Mouse (Mus musculus) hindbrain, embryonic 16.5 days (tissue): ENCODE measurements around the gene Acadm. TPM values are rescaled to one million over a fixed set of nuclear protein-coding genes. Genes with fewer than 3 reads are reported as not detected.

Experiments
- ATAC-seq: fragments of 200-750 bp; cut with Nextera tagmentation; 2 replicates; pipeline ENCODE4 v1.8.0; 2017; ENCODE audit warnings: moderate TSS enrichment, moderate library complexity
- H3K27ac ChIP-seq: fragments of 300-500 bp; sonication (generic); 2 replicates; pipeline ENCODE4 v1.5.1; 2014; ENCODE audit warnings: low read depth, mild to moderate bottlenecking, control low read depth, low read length, moderate library complexity
- H3K27me3 ChIP-seq: fragments of 300-500 bp; sonication (generic); replicated peaks from 2 replicates; pipeline ENCODE4 v1.6.1; 2014; ENCODE audit warnings: low read length; ENCODE audit not compliant: control insufficient read depth, insufficient read depth
- H3K36me3 ChIP-seq: fragments of 300-500 bp; sonication (generic); 2 replicates; pipeline ENCODE4 v1.6.1; 2014; ENCODE audit warnings: mild to moderate bottlenecking, low read length, moderate library complexity, mixed read lengths; ENCODE audit not compliant: control insufficient read depth, insufficient read depth
- H3K4me1 ChIP-seq: fragments of 300-500 bp; sonication (generic); 2 replicates; pipeline ENCODE4 v1.6.1; 2014; ENCODE audit warnings: low read depth, low read length; ENCODE audit not compliant: control insufficient read depth, insufficient read depth
- H3K4me2 ChIP-seq: fragments of 300-500 bp; sonication (generic); 2 replicates; pipeline ENCODE4 v1.6.1; 2014; ENCODE audit warnings: mild to moderate bottlenecking, low read length, control low read depth, moderate library complexity
- H3K4me3 ChIP-seq: fragments of 300-500 bp; sonication (generic); 2 replicates; pipeline ENCODE4 v1.5.1; 2014; ENCODE audit warnings: mild to moderate bottlenecking, low read length, control low read depth, moderate library complexity
- H3K9ac ChIP-seq: fragments of 300-500 bp; sonication (generic); 2 replicates; pipeline ENCODE4 v1.6.1; 2014; ENCODE audit warnings: low read depth, mild to moderate bottlenecking, control low read depth, low read length, moderate library complexity
- H3K9me3 ChIP-seq: fragments of 300-500 bp; sonication (generic); 2 replicates; pipeline ENCODE4 v1.6.1; 2014; ENCODE audit warnings: mild to moderate bottlenecking, low read length, moderate library complexity; ENCODE audit not compliant: control insufficient read depth
- WGBS: fragments of 180-500 bp; shearing (Covaris S2); extraction: QIAGEN DNeasy Blood & Tissue Kit; methylation state at CpG from one replicate; pipeline ENCODE4 v1.1.7; 2014; 5-methylcytosine and 5-hydroxymethylcytosine counted together
- polyA plus RNA-seq: library from polyadenylated mRNA; unstranded; fragments of >200 nt; fragmentation: Nextera tagmentation; extraction: Ambion mirVana; gene quantifications from 2 replicates; pipeline ENCODE4 v1.2.1, GENCODE M21; 2015

Acadm gene
- 69.1 and 70.4 TPM in 2 replicates for polyA plus RNA-seq

DNA sequence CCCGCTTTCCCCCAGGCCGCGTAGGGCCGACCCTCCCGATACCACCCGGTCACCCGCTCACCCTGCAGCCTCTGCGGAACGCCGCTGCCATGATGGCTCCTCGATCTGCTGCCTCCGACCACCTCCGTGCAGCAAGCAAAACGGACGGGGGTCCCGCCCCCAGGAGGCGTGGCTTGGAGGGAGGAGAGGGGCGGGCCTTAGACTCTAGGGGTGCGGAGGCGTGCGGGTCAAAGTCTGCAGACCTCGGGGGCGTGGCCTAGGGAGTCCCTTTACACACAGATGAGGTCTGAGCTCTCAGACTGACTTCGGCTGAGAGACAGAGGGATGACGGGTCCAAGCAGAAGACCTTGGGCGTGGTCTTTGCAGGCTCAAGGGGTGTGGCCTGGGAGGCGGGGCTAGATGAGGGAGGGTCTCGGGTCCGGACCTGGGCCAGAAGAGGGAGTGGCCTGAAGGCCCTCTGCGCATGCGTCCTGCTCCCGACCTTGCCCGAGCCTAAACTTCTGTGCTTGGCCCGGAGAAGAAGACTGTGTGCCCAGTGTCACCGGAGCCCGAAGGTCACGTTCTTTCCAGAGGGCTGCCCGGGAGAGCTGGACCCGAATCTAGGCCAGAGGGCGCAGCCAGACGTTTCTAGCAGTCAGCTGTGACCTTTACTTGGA lies at the start of gene Acadm:
Gene Acadm (minus strand): TSS at position 298 of the 656 bp plus-strand sequence.
- Histone ChIP-seq H3K27me3 (no peaks in the 10 kb centered on the region), H3K4me3 (peak within 1 kb of the TSS; percentile 80), H3K27ac (peak within 1 kb of the TSS; percentile 85), H3K9me3 (no peaks in the 10 kb centered on the region), H3K36me3 (no peaks in the 10 kb centered on the region), H3K9ac (peak within 1 kb of the TSS; percentile 86), H3K4me2 (peak within 1 kb of the TSS; percentile 78), H3K4me1 (peaks cover 7% of the 10 kb centered on the region)
- ATAC-seq, result peak; percentile 97
- under 1% methylated on average over 41 of the region's 41 CpGs for WGBS

DNA sequence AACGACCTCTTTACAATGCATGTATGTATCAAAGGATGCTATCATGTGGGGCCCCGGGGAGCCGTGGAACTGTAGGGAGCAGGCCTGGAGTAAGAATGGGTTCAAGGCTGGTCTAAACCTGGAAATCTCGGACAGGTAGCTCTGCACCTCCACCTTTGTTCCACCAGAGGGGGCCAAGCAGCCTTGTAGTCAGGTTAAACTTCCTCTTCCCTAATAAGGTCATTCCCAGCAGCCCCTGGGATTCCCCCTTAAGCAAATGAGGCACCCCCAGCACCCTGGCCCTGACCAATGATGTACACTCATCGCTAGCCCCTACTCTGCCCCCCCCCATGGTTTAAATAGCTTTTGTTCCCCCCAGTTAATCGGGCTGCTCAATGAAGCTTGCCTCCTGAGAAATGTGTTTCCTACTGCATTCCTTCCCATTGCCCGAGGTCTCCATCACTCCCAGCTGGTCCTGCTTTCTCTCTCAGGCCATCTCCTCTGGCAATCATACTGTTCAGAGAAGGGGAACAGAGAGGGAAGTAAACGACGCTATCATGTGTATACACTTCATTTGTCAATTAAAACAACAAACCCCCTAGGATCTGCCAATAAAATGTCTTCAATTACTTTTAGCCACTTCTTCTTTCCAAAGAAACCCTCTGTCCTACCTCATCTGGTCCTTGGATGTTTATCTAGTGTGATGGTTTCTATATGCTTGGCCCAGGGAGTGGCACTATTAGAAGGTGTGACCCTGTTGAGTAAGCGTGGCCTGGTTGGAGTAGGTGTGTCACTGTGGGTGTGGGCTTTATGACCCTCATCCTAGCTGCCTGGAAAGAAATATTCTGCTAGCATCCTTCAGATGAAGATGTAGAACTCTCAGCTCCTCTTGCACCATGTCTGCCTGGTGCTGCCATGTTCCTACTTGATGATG lies 40.3 kb upstream of the Acadm start:
- 45% methylated on average over 10 of the region's 10 CpGs for WGBS
- Histone ChIP-seq H3K36me3 (no peaks in the 10 kb centered on the region), H3K4me2 (no peak overlapping the region), H3K4me1 (peaks cover 4% of the 10 kb centered on the region; the same call in 1 of the 2 replicates), H3K27ac (no peak overlapping the region), H3K27me3 (no peaks in the 10 kb centered on the region), H3K9ac (no peak overlapping the region), H3K9me3 (no peaks in the 10 kb centered on the region), H3K4me3 (no peak overlapping the region)
- peak; percentile 68; the same call in 1 of the 2 replicates for ATAC-seq

DNA sequence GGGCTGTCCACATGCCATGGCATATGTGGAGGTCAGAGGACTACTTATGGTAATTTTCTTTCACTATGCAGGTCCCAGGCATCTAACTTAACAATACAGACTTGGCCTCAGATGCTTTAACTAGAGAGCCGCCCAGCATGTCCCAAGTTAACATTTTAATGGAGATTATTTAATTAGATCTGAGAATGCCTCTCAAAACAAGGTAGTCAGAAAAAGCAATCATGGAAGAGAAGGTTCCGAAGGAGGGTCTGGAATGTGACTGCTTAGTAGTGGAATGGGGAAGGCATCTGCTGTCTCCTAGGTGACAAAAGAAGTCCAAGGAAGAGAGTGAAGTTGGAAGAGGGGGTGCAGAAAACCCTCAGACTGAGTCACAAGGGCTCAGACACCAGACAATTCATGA lies 36.2 kb upstream of the Acadm start:
- no peak overlapping the region for H3K9ac ChIP-seq
- H3K36me3 ChIP-seq, result no peaks in the 10 kb centered on the region
- no peak overlapping the region for H3K4me3 ChIP-seq
- H3K27me3 ChIP-seq, result no peaks in the 10 kb centered on the region
- peaks cover 4% of the 10 kb centered on the region; the same call in 1 of the 2 replicates for H3K4me1 ChIP-seq
- 34% methylated on average over 2 of the region's 2 CpGs for WGBS
- H3K4me2 ChIP-seq, result no peak overlapping the region
- no peak overlapping the region for H3K27ac ChIP-seq
- no peaks in the 10 kb centered on the region for H3K9me3 ChIP-seq
- no peak for ATAC-seq

DNA sequence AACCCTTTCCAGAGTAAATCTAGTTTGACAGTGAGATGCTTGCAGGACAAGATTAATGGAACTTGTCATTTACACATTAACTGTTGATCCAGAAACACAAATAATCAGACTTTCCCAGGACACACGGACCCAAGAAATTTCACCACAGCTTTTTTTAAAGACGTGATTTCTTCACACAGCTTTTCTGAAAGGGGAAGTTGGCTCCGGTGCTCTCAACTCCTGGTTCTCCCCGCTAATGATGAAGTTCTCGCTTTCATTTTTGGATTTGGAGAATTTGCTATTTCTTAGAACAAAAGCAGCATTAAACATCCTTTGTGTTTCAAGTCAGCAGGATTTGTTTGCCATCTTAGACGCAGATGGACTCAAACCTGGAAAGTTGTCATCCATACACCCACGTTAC lies 31.4 kb upstream of the Acadm start:
- 71% methylated on average over 7 of the region's 7 CpGs for WGBS
- ATAC-seq, result no peak
- Histone ChIP-seq H3K27me3 (no peaks in the 10 kb centered on the region), H3K36me3 (no peaks in the 10 kb centered on the region), H3K4me3 (no peak overlapping the region), H3K4me1 (peaks cover 14% of the 10 kb centered on the region), H3K27ac (no peak overlapping the region), H3K9me3 (no peaks in the 10 kb centered on the region), H3K4me2 (no peak overlapping the region), H3K9ac (no peak overlapping the region)

DNA sequence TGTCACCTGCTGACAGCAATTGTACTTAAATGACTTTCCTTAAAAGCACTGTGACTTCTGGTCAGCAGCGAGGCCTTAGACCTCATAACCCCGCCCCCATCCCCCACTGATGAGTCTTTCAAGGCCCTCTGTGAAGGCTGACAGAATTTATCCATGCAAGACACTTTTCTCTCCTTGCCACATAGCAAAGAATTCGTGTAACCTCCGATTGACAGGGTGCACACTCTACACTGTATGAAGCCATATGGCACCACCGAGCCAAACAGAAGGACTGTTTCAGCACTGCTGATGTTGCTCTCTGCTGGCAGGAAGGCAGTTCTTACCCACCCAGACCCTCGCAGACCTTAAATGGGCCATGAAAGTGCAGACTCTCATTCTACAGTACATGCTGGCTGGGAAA lies 30.6 kb upstream of the Acadm start:
- Histone ChIP-seq H3K9ac (peak overlapping the region; percentile 82; the same call in 1 of the 2 replicates), H3K36me3 (no peaks in the 10 kb centered on the region), H3K4me3 (peak overlapping the region; percentile 72), H3K27ac (no peak overlapping the region), H3K27me3 (no peaks in the 10 kb centered on the region), H3K9me3 (no peaks in the 10 kb centered on the region), H3K4me1 (peaks cover 14% of the 10 kb centered on the region), H3K4me2 (peak overlapping the region; percentile 90)
- peak; percentile 78 for ATAC-seq
- WGBS, result 4% methylated on average over 6 of the region's 6 CpGs

DNA sequence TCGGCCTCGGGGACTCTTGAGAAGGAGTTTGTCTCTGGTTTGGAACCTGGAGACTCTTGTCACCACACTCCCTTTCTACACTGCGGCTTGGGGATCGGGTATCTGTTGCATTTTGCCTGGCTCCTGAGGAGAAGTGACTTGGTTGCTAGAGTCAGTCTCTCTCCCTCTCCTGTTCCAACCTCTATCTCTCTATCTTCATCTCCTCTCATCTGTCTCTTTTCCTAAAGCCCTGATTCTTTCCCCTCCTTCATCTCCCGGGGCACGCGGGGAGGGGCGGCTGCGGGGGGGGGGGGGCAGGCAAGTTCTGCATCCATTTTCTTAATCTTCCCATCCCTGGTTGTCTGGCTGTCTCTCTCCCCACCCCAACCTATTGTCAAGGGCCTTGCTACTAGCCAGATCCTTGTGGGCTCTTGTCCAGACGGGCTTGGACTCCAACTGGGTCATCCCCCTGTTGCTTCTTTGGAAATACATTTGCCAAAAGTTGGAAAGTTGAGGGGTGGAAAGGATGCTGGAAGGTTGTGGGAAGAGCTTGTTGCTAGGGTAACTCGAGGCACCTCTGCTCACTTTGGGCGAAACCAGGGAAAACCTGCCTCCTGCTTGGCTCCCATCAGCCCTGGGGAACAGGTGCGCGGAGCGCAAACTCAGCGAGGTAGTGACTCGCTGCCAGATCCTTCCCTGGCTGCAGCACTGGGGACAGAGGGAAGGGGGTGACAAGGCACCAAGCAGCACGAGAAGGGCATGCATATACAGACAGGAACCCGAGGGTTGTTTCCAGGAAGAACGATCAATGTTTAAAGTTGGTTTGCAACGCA lies 29.7 kb upstream of the Acadm start:
- no peaks in the 10 kb centered on the region for H3K9me3 ChIP-seq
- peak; percentile 48 for ATAC-seq
- peaks cover 14% of the 10 kb centered on the region for H3K4me1 ChIP-seq
- peak overlapping the region; percentile 57; the same call in 1 of the 2 replicates for H3K27ac ChIP-seq
- 2% methylated on average over 21 of the region's 21 CpGs for WGBS
- no peaks in the 10 kb centered on the region for H3K27me3 ChIP-seq
- H3K4me2 ChIP-seq, result peak overlapping the region; percentile 90
- H3K9ac ChIP-seq, result peak overlapping the region; percentile 82
- peak overlapping the region; percentile 72 for H3K4me3 ChIP-seq
- no peaks in the 10 kb centered on the region for H3K36me3 ChIP-seq

DNA sequence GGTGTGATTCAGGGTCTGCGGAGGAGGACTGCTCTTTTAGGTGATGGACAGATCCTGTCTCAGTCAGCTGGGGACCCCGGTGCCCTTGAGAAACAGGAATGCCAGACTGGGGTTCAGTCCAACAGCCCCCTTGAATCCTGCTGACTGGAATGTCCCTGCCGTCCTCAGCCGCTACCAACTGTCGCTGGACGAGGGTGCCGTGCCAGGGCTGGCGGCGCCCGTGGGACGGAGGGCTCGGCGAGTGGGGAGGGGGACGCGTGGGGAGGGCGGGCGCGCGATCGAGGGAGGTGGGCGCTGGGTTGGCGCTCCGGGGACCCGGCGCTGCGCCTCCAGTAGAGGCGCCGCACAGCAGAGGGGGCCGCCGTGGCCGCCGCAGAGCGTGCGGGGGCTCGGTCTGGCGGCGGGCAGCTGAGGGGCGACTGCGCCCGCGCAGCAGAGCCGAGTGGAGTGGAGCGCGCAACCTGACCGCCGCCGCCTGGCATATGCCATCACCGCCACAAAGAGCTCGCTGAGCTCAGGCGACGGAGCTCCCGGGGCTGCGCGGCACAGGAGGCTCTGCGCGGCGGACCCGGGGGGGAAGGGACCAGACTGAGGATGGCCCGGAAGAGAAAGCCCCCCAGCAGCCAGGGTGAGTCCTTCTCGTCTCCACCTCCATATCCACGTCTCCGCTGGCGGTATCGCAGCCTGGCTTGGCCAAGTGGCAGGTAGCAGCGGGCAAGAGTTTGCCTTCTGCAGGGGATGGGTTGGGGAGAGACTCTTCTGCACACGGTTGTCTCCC lies 28.9 kb upstream of the Acadm start, which contains the start of gene Slc44a5:
Gene Slc44a5 (plus strand): TSS at position 266 of the 778 bp plus-strand sequence.
- Histone ChIP-seq H3K9me3 (no peaks in the 10 kb centered on the region), H3K4me3 (peak within 1 kb of the TSS; percentile 72), H3K4me2 (peak within 1 kb of the TSS; percentile 90), H3K27me3 (no peaks in the 10 kb centered on the region), H3K36me3 (no peaks in the 10 kb centered on the region), H3K9ac (peak within 1 kb of the TSS; percentile 82), H3K4me1 (peaks cover 14% of the 10 kb centered on the region), H3K27ac (peak within 1 kb of the TSS; percentile 57)
- WGBS, result under 1% methylated on average over 62 of the region's 66 CpGs
- peak; percentile 90 for ATAC-seq

DNA sequence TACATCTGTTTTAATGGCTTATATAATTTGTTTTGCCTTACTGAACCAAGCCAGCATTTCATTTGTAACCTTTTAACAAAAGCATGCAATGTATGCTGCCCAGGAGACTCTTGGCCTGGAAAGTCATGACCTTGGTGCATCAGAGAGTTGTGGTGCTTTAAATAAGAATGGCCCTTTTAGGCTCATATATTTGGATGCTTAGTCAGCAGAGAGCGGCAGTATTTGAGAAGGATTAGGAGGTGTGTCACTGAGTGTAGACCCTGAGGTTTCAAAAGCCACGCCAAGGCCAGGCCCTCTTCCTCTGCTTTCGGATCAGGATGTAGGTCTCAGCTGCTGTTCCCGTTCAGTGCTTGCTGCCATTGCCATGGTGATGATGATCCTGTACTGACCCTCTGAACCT lies 25.0 kb upstream of the Acadm start:
- H3K9ac ChIP-seq, result no peak overlapping the region
- ATAC-seq, result no peak
- no peak overlapping the region for H3K27ac ChIP-seq
- no peaks in the 10 kb centered on the region for H3K27me3 ChIP-seq
- H3K4me3 ChIP-seq, result no peak overlapping the region
- H3K4me2 ChIP-seq, result no peak overlapping the region
- no peaks in the 10 kb centered on the region for H3K36me3 ChIP-seq
- H3K4me1 ChIP-seq, result peaks cover 5% of the 10 kb centered on the region
- 88% methylated on average over 4 of the region's 4 CpGs for WGBS
- no peaks in the 10 kb centered on the region for H3K9me3 ChIP-seq
